Mouse (Mus musculus) frontal cortex, adult (tissue): ENCODE measurements around the gene Lancl3.
"Not testable (repeated sequence)": the region's sequence is repeated elsewhere in the genome, so short reads cannot be mapped to it uniquely, and the experiment has no call there.

Experiments
- ATAC-seq: cut with Nextera tagmentation; 2 replicates; pipeline ENCODE4 v1.9.2; 2017; ENCODE audit warnings: mild to moderate bottlenecking, moderate library complexity, mixed read lengths; ENCODE audit not compliant: low TSS enrichment

The Lancl3 gene

DNA sequence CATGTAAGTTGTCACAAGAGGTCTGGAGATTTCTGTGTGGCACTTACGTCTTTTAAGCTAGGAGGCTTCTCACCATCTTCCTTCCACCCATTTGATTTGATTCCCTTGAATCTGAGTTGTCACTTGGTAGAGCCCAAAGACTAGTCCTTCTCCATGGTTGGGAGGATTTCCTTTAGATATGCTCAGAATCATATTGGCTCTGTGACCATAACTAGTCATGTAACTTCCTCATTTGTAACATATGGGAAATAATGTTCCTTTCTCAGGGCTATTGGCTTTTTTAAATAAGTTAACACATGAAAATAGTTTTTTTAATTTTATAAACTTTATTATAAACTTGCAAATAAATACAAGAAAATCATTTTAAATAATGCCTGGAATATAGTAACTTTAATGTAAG lies 59.6 kb downstream of the Lancl3 start:
- no peak for ATAC-seq

DNA sequence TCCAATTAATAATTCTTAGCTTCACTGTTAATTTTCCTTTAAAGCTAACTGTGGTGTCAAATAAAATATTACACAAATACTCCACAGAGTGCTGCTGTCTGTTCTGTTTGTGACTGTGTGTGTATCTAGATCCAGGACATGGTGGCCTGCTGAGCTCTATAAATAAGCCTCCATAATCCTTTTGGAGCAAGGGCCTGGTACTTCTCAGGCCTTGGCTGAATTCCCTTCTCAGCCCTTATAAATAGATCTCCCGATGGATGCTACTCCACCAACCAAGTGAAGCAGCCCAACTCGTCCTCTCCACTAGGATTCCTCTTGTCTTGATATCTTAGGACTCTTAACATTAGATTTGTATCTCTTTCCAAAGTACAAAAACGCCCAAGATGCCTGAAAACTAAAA lies 71.4 kb downstream of the Lancl3 start:
- ATAC-seq: no peak

DNA sequence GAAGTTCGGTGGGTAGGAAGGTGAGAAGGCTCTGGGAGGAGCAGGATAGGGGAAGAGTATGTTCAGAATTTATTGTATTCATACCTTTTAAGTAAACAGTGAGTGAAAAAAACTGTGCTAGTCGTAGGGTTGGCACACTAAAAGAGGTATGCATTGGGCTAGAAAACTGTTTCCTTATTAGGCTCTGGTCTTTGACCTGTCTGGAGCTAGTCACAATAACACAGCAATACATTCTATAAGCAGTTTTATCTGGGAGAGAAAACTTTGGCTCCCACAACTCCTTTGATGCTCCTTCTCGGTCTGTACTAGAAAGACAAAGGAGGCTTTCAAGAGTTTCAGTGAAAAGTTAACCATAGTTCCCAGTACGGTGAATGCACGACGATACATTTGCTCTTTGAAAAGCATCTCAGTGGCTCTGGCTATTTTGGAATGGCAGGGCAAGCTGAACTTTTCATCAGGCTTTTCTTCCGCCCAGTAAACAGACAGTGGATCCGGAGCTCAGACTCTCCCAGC lies 72.3 kb downstream of the Lancl3 start:
- peak; percentile 15; the same call in 1 of the 2 replicates for ATAC-seq

DNA sequence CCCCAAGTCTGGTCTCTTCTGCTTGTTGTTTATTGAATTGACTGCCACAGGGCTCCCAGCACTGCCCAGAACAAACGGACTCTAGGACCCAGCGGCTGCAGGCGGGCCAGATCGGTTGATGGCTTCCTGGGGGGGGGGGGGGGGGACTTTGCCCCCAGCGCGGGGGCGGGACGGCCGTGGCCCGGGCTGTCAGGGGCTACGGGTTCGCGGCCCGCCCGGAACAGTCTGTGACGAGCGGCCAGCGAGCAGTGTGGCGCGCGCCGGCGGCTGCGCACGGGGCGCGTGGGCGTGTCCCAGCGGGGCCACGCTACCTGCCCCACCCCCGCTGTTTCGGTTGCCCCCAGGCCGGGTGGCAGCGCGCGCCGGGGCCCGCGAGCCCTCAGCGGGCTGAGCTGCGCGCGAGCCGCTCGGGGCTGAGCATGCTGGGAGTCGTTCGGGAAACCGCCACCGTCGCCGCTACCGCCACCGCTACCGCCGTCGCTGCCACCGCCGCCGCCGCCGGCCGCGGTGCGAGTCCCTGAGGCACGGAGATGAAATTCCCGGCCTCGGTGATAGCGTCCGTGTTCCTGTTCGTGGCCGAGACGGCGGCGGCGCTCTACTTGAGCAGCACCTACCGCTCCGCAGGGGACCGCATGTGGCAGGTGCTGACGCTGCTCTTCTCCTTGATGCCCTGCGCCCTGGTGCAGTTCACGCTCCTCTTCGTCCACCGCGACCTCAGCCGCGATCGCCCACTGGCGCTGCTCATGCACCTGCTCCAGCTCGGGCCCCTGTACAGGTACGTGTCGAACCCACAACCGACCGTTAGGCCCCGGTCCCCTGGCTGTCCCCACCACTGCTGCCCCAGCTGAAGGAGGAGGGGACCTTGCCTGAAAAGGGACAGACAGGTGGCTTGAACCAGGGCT lies 73.0 kb downstream of the Lancl3 start, which contains the start of gene Xk:
Gene Xk (plus strand): TSS at position 297 of the 902 bp plus-strand sequence.
- ATAC-seq: peak; percentile 82

DNA sequence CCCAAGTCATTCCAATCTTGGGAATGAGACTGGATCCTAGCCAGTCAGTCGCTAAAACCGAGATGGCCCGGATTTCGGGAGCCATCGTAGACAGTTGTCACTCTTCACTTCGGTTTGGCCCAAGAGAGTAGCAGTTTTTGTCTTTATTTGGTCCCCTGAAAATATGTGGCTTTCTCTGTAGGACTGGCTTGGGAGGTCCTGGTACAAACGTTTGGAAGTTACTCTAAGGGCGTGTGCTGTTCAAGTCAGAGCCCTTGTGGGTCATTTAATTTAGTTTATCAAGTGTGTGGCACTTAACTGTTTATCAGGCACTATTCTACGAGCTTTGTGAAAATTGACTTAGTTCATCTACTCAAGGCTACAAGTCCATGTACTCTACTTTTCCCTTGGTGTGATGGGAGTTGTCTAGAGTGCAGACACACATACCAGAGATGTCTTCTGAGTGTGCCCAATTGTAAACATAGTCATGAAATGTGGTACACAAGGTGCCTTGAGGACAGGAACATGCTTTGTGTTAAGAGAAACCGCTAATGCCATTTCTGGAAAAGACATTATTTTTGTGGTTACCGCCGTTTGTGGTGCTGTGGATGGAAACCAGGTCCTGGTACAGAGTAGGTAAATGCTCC lies 73.8 kb downstream of the Lancl3 start:
- no peak for ATAC-seq

DNA sequence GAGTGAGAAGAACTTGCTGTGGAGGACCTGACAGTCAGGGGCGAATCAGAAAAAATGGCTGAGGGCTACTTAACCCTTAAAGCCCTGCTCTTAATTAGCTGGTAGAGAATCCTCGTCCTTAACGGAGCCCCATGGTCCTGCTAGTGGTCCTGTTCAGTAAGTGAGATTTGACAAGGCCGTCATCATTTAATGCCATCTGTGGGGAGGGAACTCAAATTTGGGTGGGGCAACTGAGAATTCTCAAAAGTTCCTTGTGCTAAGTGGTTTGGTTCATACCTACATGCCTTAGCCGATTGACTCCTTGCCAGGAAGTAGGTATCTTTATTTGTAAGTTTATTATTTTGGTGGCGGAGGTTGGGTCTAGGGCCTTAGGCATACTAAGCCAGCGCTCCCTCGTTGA lies 74.6 kb downstream of the Lancl3 start:
- no peak for ATAC-seq

DNA sequence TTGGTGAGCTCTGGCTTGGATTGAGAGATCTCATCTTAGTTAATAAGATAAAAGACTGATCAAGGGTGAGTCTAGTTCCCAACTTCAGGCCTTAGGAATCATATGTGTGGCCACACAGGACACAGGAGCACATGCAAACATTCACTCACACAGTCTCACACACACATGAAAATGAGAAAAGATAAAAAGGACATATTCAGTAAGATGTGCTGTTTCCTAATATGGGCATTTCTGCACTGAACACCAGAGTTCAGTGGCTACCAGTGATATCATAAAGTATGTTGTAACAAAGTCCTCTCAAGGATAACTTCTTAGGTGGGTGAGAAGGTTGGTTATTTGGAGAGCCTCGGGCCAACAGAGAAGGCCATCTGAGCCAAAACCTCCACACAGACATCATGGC lies 83.8 kb downstream of the Lancl3 start, which contains the start of gene H2al1m:
Gene H2al1m (plus strand): TSS at position 301 of the 400 bp plus-strand sequence.
- ATAC-seq: not testable (repeated sequence)

DNA sequence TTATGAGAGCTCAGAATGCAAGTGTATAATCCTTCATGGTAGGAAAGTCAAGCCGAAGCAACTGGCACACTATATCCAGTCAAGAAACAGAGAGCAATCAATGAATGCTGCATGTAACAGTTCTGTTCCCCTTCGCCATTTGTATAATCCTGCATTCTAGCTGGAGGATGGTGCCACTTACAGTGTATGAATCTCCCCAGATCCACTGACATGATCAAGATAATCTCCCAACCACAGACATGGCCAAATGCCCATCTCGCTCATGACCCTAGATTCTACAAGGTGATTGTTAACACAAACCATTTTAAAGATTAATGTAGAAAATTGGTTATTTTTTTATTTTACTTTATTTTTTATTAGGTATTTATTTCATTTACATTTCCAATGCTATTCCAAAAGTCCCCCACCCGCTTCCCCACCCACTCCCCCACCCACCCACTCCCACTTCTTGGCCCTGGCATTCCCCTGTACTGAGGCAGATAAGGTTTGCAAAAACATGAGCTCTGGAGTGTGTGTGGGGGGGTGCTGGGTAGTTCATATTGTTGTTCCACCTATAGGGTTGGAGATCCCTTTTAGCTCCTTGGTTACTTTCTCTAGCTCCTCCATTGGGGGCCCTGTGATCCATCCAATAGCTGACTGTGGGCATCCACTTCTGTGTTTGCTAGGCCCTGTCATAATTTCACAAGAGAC lies 93.6 kb downstream of the Lancl3 start:
- not testable (repeated sequence) for ATAC-seq

DNA sequence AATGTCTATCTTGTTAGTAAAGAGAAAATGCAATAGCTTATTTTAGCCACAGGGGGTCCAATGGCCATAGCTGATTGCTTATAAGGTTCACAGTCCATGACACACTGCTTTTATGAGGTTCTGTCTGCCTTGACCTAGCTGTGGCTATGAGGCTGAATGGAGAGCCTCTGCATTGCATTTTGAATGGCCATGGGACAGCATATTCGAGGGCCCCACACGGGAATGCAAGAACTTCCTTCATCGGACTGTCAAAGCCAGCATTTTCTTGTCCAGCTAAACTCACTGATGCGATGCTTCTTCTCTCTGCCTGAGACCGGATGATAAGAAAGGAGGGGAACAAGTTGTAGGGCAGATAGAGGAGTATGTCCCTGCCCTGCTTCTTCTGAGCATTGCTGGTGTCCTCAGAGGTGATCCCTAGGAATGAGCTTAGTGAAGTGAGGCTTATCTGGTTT lies 98.7 kb downstream of the Lancl3 start:
- no peak for ATAC-seq

DNA sequence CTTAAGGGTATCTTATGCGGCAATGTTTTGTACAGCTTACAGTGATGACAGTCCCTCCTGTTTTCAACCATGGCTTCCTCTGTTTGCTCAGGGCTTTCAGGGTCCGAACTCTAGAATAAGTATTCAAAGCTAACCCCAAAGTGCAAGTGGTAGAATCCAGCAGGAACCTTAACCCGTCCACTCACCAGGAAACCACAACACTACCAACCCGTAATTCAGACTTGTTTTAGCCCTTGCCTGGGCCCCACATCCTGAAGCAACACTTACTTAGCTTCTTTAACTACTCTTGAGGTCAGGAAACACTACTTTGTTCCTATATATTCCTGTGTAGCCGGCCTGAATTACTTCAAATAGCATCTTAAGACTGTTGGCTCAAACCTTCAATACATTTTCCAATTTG lies 103.1 kb downstream of the Lancl3 start:
- no peak for ATAC-seq

DNA sequence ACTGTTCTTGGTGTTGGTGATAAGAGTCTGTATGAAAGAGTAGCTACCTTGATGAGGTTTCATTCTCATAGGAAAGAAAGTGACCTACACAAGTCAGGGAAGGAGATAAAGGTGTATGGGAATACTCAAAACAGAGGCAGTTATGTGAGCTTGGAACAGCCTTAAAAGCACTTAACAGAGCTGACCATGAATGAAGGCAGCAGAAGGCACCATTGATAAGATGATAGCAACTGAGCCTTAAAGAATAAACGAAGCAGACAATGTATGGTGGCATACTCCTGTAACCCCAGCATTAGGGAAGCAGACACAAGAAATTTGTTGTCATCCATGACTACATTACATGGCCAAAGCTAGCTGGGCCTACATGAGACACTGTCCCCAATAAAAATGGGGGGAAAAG lies 103.8 kb downstream of the Lancl3 start:
- ATAC-seq: no peak

DNA sequence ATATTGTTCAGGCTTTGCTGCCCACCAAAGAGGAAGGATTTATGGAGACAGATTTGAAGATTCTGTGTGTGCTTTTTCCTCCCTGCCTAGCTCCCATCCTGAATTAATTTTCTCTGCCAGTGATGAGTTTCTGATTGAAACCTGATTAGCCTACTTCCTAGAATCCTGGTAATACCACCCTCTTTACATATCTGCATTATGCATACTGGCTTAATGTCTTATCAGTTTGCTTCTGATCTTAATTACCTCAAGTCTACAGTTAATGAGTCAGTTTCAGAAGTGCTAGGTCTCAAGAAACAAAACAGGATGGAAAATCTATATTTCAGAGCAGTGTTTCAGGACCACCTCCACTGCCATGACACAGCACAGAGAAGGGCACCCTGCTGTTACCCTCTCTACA lies 116.8 kb downstream of the Lancl3 start:
- ATAC-seq: not testable (repeated sequence)
